Mouse (Mus musculus): Measurements from ENCODE around the gene Zbtb8os. TPM values are rescaled to one million over a fixed set of nuclear protein-coding genes. Genes with fewer than 3 reads are reported as not detected.

Zbtb8os gene
- polyA plus RNA-seq, 1 experiment: 20.7 TPM

DNA sequence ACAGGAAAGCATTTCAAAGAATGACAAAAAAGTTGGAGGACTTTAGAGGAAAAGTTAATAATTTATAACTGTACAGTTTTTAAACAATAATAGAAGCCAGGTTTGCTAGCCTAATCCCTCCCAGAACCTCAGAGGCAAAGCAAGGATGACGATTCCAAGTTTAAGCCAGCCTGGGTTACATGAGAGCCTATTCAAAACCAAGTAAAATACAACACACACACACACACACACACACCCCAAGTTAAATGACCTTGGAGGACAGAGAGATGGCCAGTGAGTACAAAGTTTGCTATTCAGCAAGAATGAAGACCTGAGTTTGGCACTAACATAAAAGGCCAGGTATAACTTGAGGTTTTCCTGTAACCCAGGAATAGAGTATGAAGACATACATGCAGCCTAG, 9.3 kb upstream of the Zbtb8os start:
- Histone ChIP-seq H3K4me3 (ENCODE audit: control insufficient read depth, low read depth, low read length) (no peak overlapping the region), H3K27ac (ENCODE audit: control insufficient read depth, insufficient read depth, low read depth, low read length) (no peak overlapping the region), H3K4me1 (ENCODE audit: control insufficient read depth, insufficient read depth, low read length) (no peaks in the 10 kb centered on the region), H3K27me3 (ENCODE audit: control insufficient read depth, insufficient read depth, low read length) (no peaks in the 10 kb centered on the region), H3K36me3 (ENCODE audit: control insufficient read depth, insufficient read depth, low read length) (peaks cover 5% of the 10 kb centered on the region)
- TF ChIP-seq CTCF (IDR thresholded peaks at IDR 0.05; ENCODE audit: control insufficient read depth, insufficient read depth, insufficient replicate concordance, low read depth, low read length) (no peak), POLR2A (IDR thresholded peaks at IDR 0.05; ENCODE audit: control insufficient read depth, low read depth, low read length) (no peak)

DNA sequence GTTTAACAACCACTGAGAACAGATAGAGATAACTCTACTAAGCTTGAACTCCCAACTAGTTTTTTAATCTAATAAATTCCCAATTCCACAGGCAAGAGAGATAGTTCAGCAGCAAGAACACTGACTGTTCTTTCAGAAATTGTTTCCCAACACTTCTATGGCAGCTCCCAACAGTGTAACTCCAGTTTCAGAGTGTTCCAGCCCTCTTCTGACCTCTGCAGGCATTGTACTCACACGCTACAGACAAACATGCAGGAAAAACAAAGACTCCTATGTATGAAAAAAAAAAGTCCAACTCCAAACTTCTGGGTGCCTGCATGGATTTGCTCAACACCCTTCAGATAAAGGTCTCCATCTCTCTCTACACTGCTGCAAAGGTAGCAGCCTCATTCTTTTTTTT, 2.6 kb upstream of the Zbtb8os start:
- peaks cover 2% of the 10 kb centered on the region; the same call in 1 of the 2 replicates for H3K4me1 ChIP-seq (ENCODE audit: control insufficient read depth, insufficient read depth, low read length)
- TF ChIP-seq CTCF (IDR thresholded peaks at IDR 0.05; ENCODE audit: control insufficient read depth, insufficient read depth, insufficient replicate concordance, low read depth, low read length) (no peak), POLR2A (IDR thresholded peaks at IDR 0.05; ENCODE audit: control insufficient read depth, low read depth, low read length) (no peak)
- peaks cover 3% of the 10 kb centered on the region for H3K36me3 ChIP-seq (ENCODE audit: control insufficient read depth, insufficient read depth, low read length)
- no peak overlapping the region for H3K27ac ChIP-seq (ENCODE audit: control insufficient read depth, insufficient read depth, low read depth, low read length)
- H3K27me3 ChIP-seq (ENCODE audit: control insufficient read depth, insufficient read depth, low read length): no peaks in the 10 kb centered on the region
- H3K4me3 ChIP-seq (ENCODE audit: control insufficient read depth, low read depth, low read length): peak overlapping the region; percentile 23; the same call in 1 of the 2 replicates

DNA sequence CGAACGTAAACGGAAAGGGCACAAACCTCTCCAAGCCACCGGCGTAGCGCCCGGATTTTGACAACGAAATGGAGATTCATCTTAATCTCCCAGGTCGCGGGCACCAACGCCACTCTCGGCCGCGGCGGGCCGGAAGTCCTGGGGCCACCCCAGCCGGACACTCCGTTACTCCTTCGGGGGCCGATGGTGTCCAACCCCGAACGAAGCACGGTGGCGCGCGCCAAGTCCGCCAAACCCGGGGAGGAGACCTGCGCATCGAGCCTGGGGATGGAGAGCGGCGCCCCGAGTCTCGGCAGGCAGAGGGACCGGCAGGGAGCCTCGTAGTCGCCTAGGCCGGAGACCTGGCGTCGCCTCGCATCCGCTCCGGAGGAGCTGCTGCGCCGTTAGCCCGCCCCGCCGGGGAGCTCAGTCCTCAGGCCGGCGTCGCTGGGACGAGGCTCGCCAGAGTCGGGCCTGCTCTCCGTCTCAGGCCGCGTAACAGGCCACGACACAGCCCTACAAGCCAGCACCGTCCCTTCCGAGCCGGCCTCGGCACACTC, 749 bp upstream of the Zbtb8os start:
- no peak for TF ChIP-seq POLR2A (IDR thresholded peaks at IDR 0.05; ENCODE audit: control insufficient read depth, low read depth, low read length)
- TF ChIP-seq CTCF (IDR thresholded peaks at IDR 0.05; ENCODE audit: control insufficient read depth, insufficient read depth, insufficient replicate concordance, low read depth, low read length): no peak
- Histone ChIP-seq H3K27me3 (ENCODE audit: control insufficient read depth, insufficient read depth, low read length) (no peaks in the 10 kb centered on the region), H3K4me3 (ENCODE audit: control insufficient read depth, low read depth, low read length) (peak overlapping the region; percentile 88), H3K36me3 (ENCODE audit: control insufficient read depth, insufficient read depth, low read length) (peaks cover 3% of the 10 kb centered on the region), H3K4me1 (ENCODE audit: control insufficient read depth, insufficient read depth, low read length) (peaks cover 2% of the 10 kb centered on the region; the same call in 1 of the 2 replicates), H3K27ac (ENCODE audit: control insufficient read depth, insufficient read depth, low read depth, low read length) (peak overlapping the region; percentile 90)

DNA sequence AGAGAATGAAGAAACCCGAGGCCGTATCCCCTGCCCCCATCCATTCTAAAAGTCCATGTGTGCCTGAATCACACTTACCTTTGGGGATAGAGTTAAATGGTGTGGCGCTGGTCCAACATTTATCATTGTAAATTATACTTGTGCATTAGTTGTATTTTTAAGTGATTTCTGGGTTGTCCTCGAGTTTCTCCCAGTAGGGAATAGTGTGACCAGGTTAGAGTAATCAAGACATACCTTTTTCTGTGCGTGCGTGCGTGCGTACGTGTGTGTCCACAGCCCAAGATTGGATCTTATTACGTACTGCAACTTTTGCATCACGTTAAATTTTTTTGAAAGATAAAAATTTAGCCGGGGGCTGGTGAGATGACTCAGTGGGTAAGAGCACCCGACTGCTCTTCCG, 796 bp downstream of the Zbtb8os start:
- H3K4me1 ChIP-seq (ENCODE audit: control insufficient read depth, insufficient read depth, low read length): peaks cover 2% of the 10 kb centered on the region; the same call in 1 of the 2 replicates
- no peak for TF ChIP-seq POLR2A (IDR thresholded peaks at IDR 0.05; ENCODE audit: control insufficient read depth, low read depth, low read length)
- no peak for TF ChIP-seq CTCF (IDR thresholded peaks at IDR 0.05; ENCODE audit: control insufficient read depth, insufficient read depth, insufficient replicate concordance, low read depth, low read length)
- peaks cover 3% of the 10 kb centered on the region for H3K36me3 ChIP-seq (ENCODE audit: control insufficient read depth, insufficient read depth, low read length)
- peak overlapping the region; percentile 99 for H3K27ac ChIP-seq (ENCODE audit: control insufficient read depth, insufficient read depth, low read depth, low read length)
- H3K27me3 ChIP-seq (ENCODE audit: control insufficient read depth, insufficient read depth, low read length): no peaks in the 10 kb centered on the region
- H3K4me3 ChIP-seq (ENCODE audit: control insufficient read depth, low read depth, low read length): peak overlapping the region; percentile 88

DNA sequence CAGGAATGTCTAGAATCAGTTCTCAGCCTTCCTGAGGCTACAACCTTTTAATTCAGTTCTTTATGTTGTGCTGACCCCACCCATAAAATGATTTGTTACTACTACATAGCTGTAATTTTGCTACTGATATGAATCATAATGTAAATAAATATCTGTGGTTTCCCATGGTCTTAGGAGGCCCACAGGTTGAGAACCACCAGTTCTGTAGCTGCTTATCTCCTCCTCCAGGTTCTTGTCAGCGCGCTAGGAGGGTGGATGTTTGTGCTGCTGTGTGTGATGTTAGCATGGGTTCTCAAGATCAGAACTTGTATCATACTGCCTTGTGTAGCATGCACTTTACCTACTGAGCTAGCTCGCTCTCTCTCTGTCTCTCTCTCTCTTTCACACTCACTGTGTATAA, 4.2 kb downstream of the Zbtb8os start:
- TF ChIP-seq CTCF (IDR thresholded peaks at IDR 0.05; ENCODE audit: control insufficient read depth, insufficient read depth, insufficient replicate concordance, low read depth, low read length): no peak
- no peak for TF ChIP-seq POLR2A (IDR thresholded peaks at IDR 0.05; ENCODE audit: control insufficient read depth, low read depth, low read length)

DNA sequence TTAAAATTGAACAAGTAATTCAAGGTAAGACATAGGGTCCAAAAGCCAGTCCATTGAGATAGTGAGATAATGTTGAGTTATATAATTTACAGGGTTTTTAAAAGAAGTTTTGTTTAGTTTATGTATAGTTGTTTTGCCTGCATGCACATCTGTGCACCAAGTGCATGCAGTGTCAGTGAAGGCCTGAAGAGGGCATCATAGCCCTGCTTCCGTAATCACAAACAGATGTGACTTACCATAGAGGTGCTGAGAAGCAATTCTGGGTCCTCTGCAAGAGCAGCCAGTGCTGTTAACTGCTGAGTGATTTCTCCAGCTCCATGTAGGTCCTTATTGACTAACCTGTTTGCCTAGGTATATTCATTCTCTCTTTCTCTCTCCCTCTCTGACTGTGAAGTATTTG, 6.4 kb downstream of the Zbtb8os start:
- Histone ChIP-seq H3K4me3 (ENCODE audit: control insufficient read depth, low read depth, low read length) (no peak overlapping the region), H3K4me1 (ENCODE audit: control insufficient read depth, insufficient read depth, low read length) (no peaks in the 10 kb centered on the region; the same call in 1 of the 2 replicates), H3K27me3 (ENCODE audit: control insufficient read depth, insufficient read depth, low read length) (no peaks in the 10 kb centered on the region), H3K27ac (ENCODE audit: control insufficient read depth, insufficient read depth, low read depth, low read length) (no peak overlapping the region), H3K36me3 (ENCODE audit: control insufficient read depth, insufficient read depth, low read length) (peaks cover 1% of the 10 kb centered on the region; the same call in 1 of the 2 replicates)
- no peak; the same call in 1 of the 2 replicates for TF ChIP-seq CTCF (IDR thresholded peaks at IDR 0.05; ENCODE audit: control insufficient read depth, insufficient read depth, insufficient replicate concordance, low read depth, low read length)
- no peak for TF ChIP-seq POLR2A (IDR thresholded peaks at IDR 0.05; ENCODE audit: control insufficient read depth, low read depth, low read length)

More for the DNA sequence above, 4.2 kb downstream of the Zbtb8os start:
- no peaks in the 10 kb centered on the region for H3K27me3 ChIP-seq (ENCODE audit: control insufficient read depth, insufficient read depth, low read length)
- H3K4me1 ChIP-seq (ENCODE audit: control insufficient read depth, insufficient read depth, low read length): no peaks in the 10 kb centered on the region
- H3K27ac ChIP-seq (ENCODE audit: control insufficient read depth, insufficient read depth, low read depth, low read length): no peak overlapping the region
- H3K36me3 ChIP-seq (ENCODE audit: control insufficient read depth, insufficient read depth, low read length): peaks cover 1% of the 10 kb centered on the region; the same call in 1 of the 2 replicates
- no peak overlapping the region for H3K4me3 ChIP-seq (ENCODE audit: control insufficient read depth, low read depth, low read length)

DNA sequence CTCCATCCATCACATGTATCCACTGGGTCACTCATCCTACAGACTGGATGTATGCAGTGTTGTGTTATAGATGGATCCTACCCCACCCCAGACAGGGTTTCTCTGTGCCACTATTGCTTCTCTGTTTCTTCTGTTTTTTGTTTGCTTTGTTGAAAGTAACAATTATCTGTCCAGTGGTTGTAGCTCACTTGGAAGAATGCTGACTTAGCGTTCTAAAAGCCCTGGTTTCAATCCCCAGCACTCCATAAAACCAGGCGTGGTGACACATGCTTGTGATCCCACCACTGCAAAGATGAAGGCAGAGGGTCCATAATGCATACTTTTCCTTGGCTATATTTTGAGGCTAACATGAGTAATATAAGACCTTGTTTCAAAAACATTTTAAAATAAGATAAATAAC, 7.2 kb downstream of the Zbtb8os start:
- Histone ChIP-seq H3K4me3 (ENCODE audit: control insufficient read depth, low read depth, low read length) (no peak overlapping the region), H3K27ac (ENCODE audit: control insufficient read depth, insufficient read depth, low read depth, low read length) (no peak overlapping the region), H3K36me3 (ENCODE audit: control insufficient read depth, insufficient read depth, low read length) (peaks cover 1% of the 10 kb centered on the region; the same call in 1 of the 2 replicates), H3K27me3 (ENCODE audit: control insufficient read depth, insufficient read depth, low read length) (no peaks in the 10 kb centered on the region), H3K4me1 (ENCODE audit: control insufficient read depth, insufficient read depth, low read length) (no peaks in the 10 kb centered on the region; the same call in 1 of the 2 replicates)
- no peak for TF ChIP-seq POLR2A (IDR thresholded peaks at IDR 0.05; ENCODE audit: control insufficient read depth, low read depth, low read length)
